Mouse (Mus musculus): ENCODE results near the gene Minpp1. TPM values are rescaled to one million over a fixed set of nuclear protein-coding genes. Genes with fewer than 3 reads are reported as not detected.

Minpp1 gene
- polyA plus RNA-seq, 1 experiment from 2014 or later: 71.8 TPM

DNA sequence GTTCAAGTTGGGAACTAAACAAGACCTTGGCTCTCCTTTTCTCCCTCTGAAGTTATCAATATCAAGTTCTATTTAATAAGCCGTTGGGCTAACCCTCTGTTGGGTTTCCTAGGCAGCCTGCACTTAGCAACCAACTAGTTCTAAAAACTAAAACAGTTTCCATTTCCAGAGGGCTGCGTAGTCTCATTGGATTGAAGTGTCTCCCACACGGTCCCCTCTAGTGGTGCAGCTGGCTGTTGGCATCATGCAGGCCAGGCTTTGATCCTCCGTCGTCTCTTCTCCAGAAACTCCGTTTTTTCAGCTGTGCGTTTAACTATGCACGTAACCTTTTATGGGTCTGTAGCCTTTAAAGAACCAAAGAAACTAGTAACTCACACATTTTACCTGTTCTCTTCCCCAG lies 7.9 kb downstream of the Minpp1 start:
- 0 out of 2 replicates have a peak, but pooled peaks cover 8% of the 10 kb centered on the region for H3K36me3 ChIP-seq (ENCODE audit: insufficient read depth, low read length)

DNA sequence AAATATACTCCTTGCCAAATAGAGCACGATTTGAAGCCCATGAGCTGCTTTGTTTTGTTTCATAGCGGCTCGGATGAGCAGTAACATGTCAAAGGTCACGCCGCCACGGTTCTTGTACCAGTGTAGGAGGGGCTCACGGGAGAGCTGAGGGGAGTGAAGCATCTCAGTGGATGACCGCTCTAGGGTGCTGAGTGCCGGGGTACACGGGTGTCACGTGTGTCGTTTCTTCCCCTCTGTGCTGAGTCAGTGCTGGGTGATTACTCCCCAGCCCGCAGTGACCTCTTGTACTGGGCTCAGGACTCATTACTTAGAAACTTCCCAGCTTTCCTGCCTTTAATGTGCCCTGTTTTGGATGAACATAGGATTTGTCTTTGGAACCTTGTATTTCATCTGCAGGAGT lies 9.0 kb downstream of the Minpp1 start:
- Histone ChIP-seq H3K9me3 (replicated peaks; ENCODE audit: low read length) (no peaks in the 10 kb centered on the region), H3K36me3 (ENCODE audit: insufficient read depth, low read length) (0 out of 2 replicates have a peak, but pooled peaks cover 8% of the 10 kb centered on the region)
- ATAC-seq (replicated peaks; ENCODE audit: low FRiP score, low read depth): peak; percentile 84

More for the DNA sequence above, 7.9 kb downstream of the Minpp1 start:
- no peak overlapping the region for H3K9ac ChIP-seq (ENCODE audit: low read depth, low read length)
- ATAC-seq (replicated peaks; ENCODE audit: low FRiP score, low read depth) (no peak), DNase-seq (ENCODE audit: low spot score) (peak; percentile 11)
- H3K4me1 ChIP-seq (replicated peaks; ENCODE audit: insufficient read depth, low read length): no peaks in the 10 kb centered on the region
- no peak overlapping the region for H3K27ac ChIP-seq
- H3K4me2 ChIP-seq (ENCODE audit: low read length): no peak overlapping the region
- H3K9me3 ChIP-seq (replicated peaks; ENCODE audit: low read length): no peaks in the 10 kb centered on the region
- WGBS: 67% methylated on average over 8 of the region's 8 CpGs
- no peak for TF ChIP-seq CTCF (IDR thresholded peaks at IDR 0.05; ENCODE audit: low read depth)
- no peak overlapping the region for H3K4me3 ChIP-seq (replicated peaks; ENCODE audit: low read depth, low read length)
- no peaks in the 10 kb centered on the region for H3K27me3 ChIP-seq (ENCODE audit: insufficient read depth, low read length)

GRCm38 (mm10) chr19:32495034-32495433 lies 9.5 kb downstream of the Minpp1 start:
- no peak overlapping the region for H3K4me2 ChIP-seq (ENCODE audit: low read length)
- no peaks in the 10 kb centered on the region for H3K4me1 ChIP-seq (replicated peaks; ENCODE audit: insufficient read depth, low read length)
- 85% methylated on average over 11 of the region's 11 CpGs for WGBS
- H3K36me3 ChIP-seq (ENCODE audit: insufficient read depth, low read length): 0 out of 2 replicates have a peak, but pooled peaks cover 8% of the 10 kb centered on the region
- DNase-seq (ENCODE audit: low spot score): no peak
- H3K4me3 ChIP-seq (replicated peaks; ENCODE audit: low read depth, low read length): no peak overlapping the region
- no peak overlapping the region for H3K9ac ChIP-seq (ENCODE audit: low read depth, low read length)
- TF ChIP-seq CTCF (IDR thresholded peaks at IDR 0.05; ENCODE audit: low read depth): no peak
- ATAC-seq (replicated peaks; ENCODE audit: low FRiP score, low read depth): no peak
- no peaks in the 10 kb centered on the region for H3K27me3 ChIP-seq (ENCODE audit: insufficient read depth, low read length)
- H3K27ac ChIP-seq: no peak overlapping the region
- H3K9me3 ChIP-seq (replicated peaks; ENCODE audit: low read length): no peaks in the 10 kb centered on the region

More for the DNA sequence above, 9.0 kb downstream of the Minpp1 start:
- Histone ChIP-seq H3K27me3 (ENCODE audit: insufficient read depth, low read length) (no peaks in the 10 kb centered on the region), H3K4me3 (replicated peaks; ENCODE audit: low read depth, low read length) (no peak overlapping the region), H3K4me1 (replicated peaks; ENCODE audit: insufficient read depth, low read length) (no peaks in the 10 kb centered on the region), H3K4me2 (ENCODE audit: low read length) (no peak overlapping the region), H3K27ac (no peak overlapping the region), H3K9ac (ENCODE audit: low read depth, low read length) (no peak overlapping the region)
- DNase-seq (ENCODE audit: low spot score): peak; percentile 27
- 71% methylated on average over 13 of the region's 13 CpGs for WGBS
- TF ChIP-seq CTCF (IDR thresholded peaks at IDR 0.05; ENCODE audit: low read depth): no peak

- Histone ChIP-seq H3K4me2 (ENCODE audit: low read length) (no peak overlapping the region), H3K9ac (ENCODE audit: low read depth, low read length) (no peak overlapping the region), H3K27ac (no peak overlapping the region), H3K36me3 (ENCODE audit: insufficient read depth, low read length) (0 out of 2 replicates have a peak, but pooled peaks cover 8% of the 10 kb centered on the region), H3K9me3 (replicated peaks; ENCODE audit: low read length) (no peaks in the 10 kb centered on the region), H3K27me3 (ENCODE audit: insufficient read depth, low read length) (no peaks in the 10 kb centered on the region), H3K4me1 (replicated peaks; ENCODE audit: insufficient read depth, low read length) (no peaks in the 10 kb centered on the region), H3K4me3 (replicated peaks; ENCODE audit: low read depth, low read length) (no peak overlapping the region)
- no peak for ATAC-seq (replicated peaks; ENCODE audit: low FRiP score, low read depth)
- DNase-seq (ENCODE audit: low spot score): no peak
- TF ChIP-seq CTCF (IDR thresholded peaks at IDR 0.05; ENCODE audit: low read depth): no peak
- 78% methylated on average over 6 of the region's 6 CpGs for WGBS
These were observed 11.8 kb downstream of the Minpp1 start for GRCm38 (mm10) chr19:32497411-32497810.

DNA sequence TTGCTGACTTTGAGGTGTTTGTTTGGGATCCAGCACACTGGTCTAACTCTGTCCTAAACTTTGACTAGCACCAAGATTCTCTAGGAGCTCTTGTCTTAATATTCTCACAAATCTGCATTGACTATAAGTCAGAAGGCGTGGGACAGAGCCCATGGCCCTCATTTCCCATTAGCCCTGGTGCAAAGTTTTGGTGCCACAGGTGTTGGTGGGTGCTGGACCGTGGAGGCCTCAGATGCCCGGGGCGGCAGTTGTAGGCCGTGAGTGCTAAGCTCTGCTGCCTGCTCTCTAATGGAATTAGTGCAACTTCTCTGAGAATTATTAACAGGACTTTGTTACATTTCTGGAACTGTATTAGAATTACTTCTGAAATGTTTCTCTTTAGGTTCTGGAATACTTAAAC lies 12.4 kb downstream of the Minpp1 start:
- Histone ChIP-seq H3K36me3 (ENCODE audit: insufficient read depth, low read length) (0 out of 2 replicates have a peak, but pooled peaks cover 8% of the 10 kb centered on the region), H3K4me3 (replicated peaks; ENCODE audit: low read depth, low read length) (no peak overlapping the region), H3K4me1 (replicated peaks; ENCODE audit: insufficient read depth, low read length) (no peaks in the 10 kb centered on the region), H3K27me3 (ENCODE audit: insufficient read depth, low read length) (no peaks in the 10 kb centered on the region), H3K9ac (ENCODE audit: low read depth, low read length) (no peak overlapping the region), H3K27ac (no peak overlapping the region), H3K4me2 (ENCODE audit: low read length) (no peak overlapping the region), H3K9me3 (replicated peaks; ENCODE audit: low read length) (no peaks in the 10 kb centered on the region)
- no peak for TF ChIP-seq CTCF (IDR thresholded peaks at IDR 0.05; ENCODE audit: low read depth)
- DNase-seq (ENCODE audit: low spot score): peak; percentile 28
- WGBS: 66% methylated on average over 5 of the region's 5 CpGs
- ATAC-seq (replicated peaks; ENCODE audit: low FRiP score, low read depth): no peak; the same call in 1 of the 2 replicates

DNA sequence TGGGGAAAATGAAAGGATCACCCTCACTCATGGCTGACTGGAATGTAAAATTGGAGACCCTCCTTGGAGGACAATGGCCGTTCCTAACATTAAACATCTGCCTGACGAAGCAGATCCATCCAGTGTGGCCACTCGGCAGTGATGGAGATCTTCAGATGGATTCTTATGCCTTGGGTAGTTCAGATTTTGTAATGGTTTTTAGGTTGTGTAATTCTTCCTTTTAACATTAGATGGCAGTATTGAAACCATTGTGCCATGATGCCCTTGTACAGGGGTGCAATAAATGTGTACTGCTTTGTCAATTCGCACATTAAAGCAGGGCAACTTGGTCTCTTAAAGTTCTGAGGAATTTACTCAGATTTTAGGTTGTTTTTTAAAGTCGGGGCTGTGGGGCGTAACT lies 15.8 kb downstream of the Minpp1 start:
- Histone ChIP-seq H3K9ac (ENCODE audit: low read depth, low read length) (no peak overlapping the region), H3K9me3 (replicated peaks; ENCODE audit: low read length) (no peaks in the 10 kb centered on the region), H3K4me3 (replicated peaks; ENCODE audit: low read depth, low read length) (no peak overlapping the region), H3K4me2 (ENCODE audit: low read length) (no peak overlapping the region), H3K36me3 (ENCODE audit: insufficient read depth, low read length) (no peaks in the 10 kb centered on the region), H3K27ac (no peak overlapping the region), H3K4me1 (replicated peaks; ENCODE audit: insufficient read depth, low read length) (no peaks in the 10 kb centered on the region), H3K27me3 (ENCODE audit: insufficient read depth, low read length) (no peaks in the 10 kb centered on the region)
- peak; percentile 51 for DNase-seq (ENCODE audit: low spot score)
- TF ChIP-seq CTCF (IDR thresholded peaks at IDR 0.05; ENCODE audit: low read depth): peak; percentile 69
- WGBS: 74% methylated on average over 6 of the region's 6 CpGs
- ATAC-seq (replicated peaks; ENCODE audit: low FRiP score, low read depth): no peak

DNA sequence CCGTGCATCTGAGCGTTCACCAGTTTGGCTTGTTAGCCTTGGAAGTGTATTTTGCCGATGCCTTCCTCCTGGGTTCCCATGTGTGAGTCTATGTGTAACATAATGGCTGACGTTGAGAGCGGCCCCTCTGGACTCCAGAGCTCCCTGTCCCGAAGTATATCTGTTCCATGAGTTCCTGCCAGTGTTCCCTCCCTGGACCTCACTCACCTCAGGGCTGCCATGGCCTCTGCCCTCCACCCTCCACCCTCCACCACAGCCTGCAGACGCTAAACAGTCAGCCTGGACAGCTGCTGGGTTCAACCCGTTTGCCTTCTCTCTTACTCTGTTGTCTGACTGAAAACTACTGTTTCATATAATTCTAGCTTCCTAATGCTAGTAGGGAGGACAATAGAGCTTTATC lies 20.5 kb downstream of the Minpp1 start:
- 83% methylated on average over 8 of the region's 8 CpGs for WGBS
- ATAC-seq (replicated peaks; ENCODE audit: low FRiP score, low read depth) (no peak), DNase-seq (ENCODE audit: low spot score) (no peak)
- no peak overlapping the region for H3K4me2 ChIP-seq (ENCODE audit: low read length)
- no peaks in the 10 kb centered on the region for H3K27me3 ChIP-seq (ENCODE audit: insufficient read depth, low read length)
- H3K27ac ChIP-seq: no peak overlapping the region
- H3K9me3 ChIP-seq (replicated peaks; ENCODE audit: low read length): no peaks in the 10 kb centered on the region
- no peak overlapping the region for H3K4me3 ChIP-seq (replicated peaks; ENCODE audit: low read depth, low read length)
- TF ChIP-seq CTCF (IDR thresholded peaks at IDR 0.05; ENCODE audit: low read depth): no peak
- no peak overlapping the region for H3K9ac ChIP-seq (ENCODE audit: low read depth, low read length)
- no peaks in the 10 kb centered on the region for H3K4me1 ChIP-seq (replicated peaks; ENCODE audit: insufficient read depth, low read length)
- peaks cover 3% of the 10 kb centered on the region; the same call in 1 of the 2 replicates for H3K36me3 ChIP-seq (ENCODE audit: insufficient read depth, low read length)

All from kidney, postnatal 0 days (tissue).